Mouse (Mus musculus): ENCODE measurements at regions not wholly inside any gene's neighbourhood (a gene's known extent, or its start where the extent isn't known, plus 50 kb on each side); places are given as distances from the start of the nearest gene placed in this dataset.

GRCm38 (mm10) chr8:56833129-56833528 is 282.2 kb downstream of the Fbxo8 start:
- H3K27me3 ChIP-seq (ENCODE audit: control insufficient read depth, insufficient read depth, low read length): no peaks in the 10 kb centered on the region
- no peak overlapping the region for H3K4me2 ChIP-seq (replicated peaks; ENCODE audit: low read depth, low read length, severe bottlenecking)
- 23% methylated on average over 4 of the region's 4 CpGs for WGBS
- H3K9ac ChIP-seq (ENCODE audit: low read depth, low read length, severe bottlenecking): no peak overlapping the region
- no peak overlapping the region for H3K4me3 ChIP-seq (replicated peaks; ENCODE audit: low read length)
- peaks cover 11% of the 10 kb centered on the region for H3K4me1 ChIP-seq (ENCODE audit: control insufficient read depth, insufficient read depth, low read length)
- no peaks in the 10 kb centered on the region for H3K36me3 ChIP-seq (ENCODE audit: control insufficient read depth, insufficient read depth, low read length)
- no peaks in the 10 kb centered on the region for H3K9me3 ChIP-seq (ENCODE audit: control insufficient read depth, low read length)
- H3K27ac ChIP-seq (replicated peaks; ENCODE audit: low read depth, low read length): no peak overlapping the region
- no peak for TF ChIP-seq POLR2A (IDR thresholded peaks at IDR 0.05; ENCODE audit: borderline replicate concordance, extremely low read depth, insufficient read depth, insufficient read length)
- ATAC-seq (ENCODE audit: low FRiP score, low read depth) (no peak), DNase-seq (ENCODE audit: low spot score) (no peak)

GRCm38 (mm10) chr8:56883449-56883848 is 332.6 kb downstream of the Fbxo8 start:
- Histone ChIP-seq H3K36me3 (ENCODE audit: control insufficient read depth, insufficient read depth, low read length) (no peaks in the 10 kb centered on the region), H3K27ac (replicated peaks; ENCODE audit: low read depth, low read length) (no peak overlapping the region), H3K4me2 (replicated peaks; ENCODE audit: low read depth, low read length, severe bottlenecking) (no peak overlapping the region), H3K4me1 (ENCODE audit: control insufficient read depth, insufficient read depth, low read length) (no peaks in the 10 kb centered on the region), H3K9me3 (ENCODE audit: control insufficient read depth, low read length) (no peaks in the 10 kb centered on the region), H3K9ac (ENCODE audit: low read depth, low read length, severe bottlenecking) (no peak overlapping the region), H3K4me3 (replicated peaks; ENCODE audit: low read length) (no peak overlapping the region), H3K27me3 (ENCODE audit: control insufficient read depth, insufficient read depth, low read length) (no peaks in the 10 kb centered on the region)
- DNase-seq (ENCODE audit: low spot score) (no peak), ATAC-seq (ENCODE audit: low FRiP score, low read depth) (no peak)
- WGBS: 42% methylated on average over 8 of the region's 8 CpGs
- no peak for TF ChIP-seq POLR2A (IDR thresholded peaks at IDR 0.05; ENCODE audit: borderline replicate concordance, extremely low read depth, insufficient read depth, insufficient read length)

GRCm38 (mm10) chr8:56884195-56884594 is 333.3 kb downstream of the Fbxo8 start:
- H3K9ac ChIP-seq (ENCODE audit: low read depth, low read length, severe bottlenecking): no peak overlapping the region
- H3K27ac ChIP-seq (replicated peaks; ENCODE audit: low read depth, low read length): no peak overlapping the region
- H3K4me1 ChIP-seq (ENCODE audit: control insufficient read depth, insufficient read depth, low read length): no peaks in the 10 kb centered on the region
- no peak overlapping the region for H3K4me3 ChIP-seq (replicated peaks; ENCODE audit: low read length)
- 20% methylated on average over 1 of the region's 1 CpGs for WGBS
- H3K27me3 ChIP-seq (ENCODE audit: control insufficient read depth, insufficient read depth, low read length): no peaks in the 10 kb centered on the region
- H3K4me2 ChIP-seq (replicated peaks; ENCODE audit: low read depth, low read length, severe bottlenecking): no peak overlapping the region
- H3K36me3 ChIP-seq (ENCODE audit: control insufficient read depth, insufficient read depth, low read length): no peaks in the 10 kb centered on the region
- no peak for TF ChIP-seq POLR2A (IDR thresholded peaks at IDR 0.05; ENCODE audit: borderline replicate concordance, extremely low read depth, insufficient read depth, insufficient read length)
- H3K9me3 ChIP-seq (ENCODE audit: control insufficient read depth, low read length): no peaks in the 10 kb centered on the region
- ATAC-seq (ENCODE audit: low FRiP score, low read depth) (no peak), DNase-seq (ENCODE audit: low spot score) (peak; percentile 72)

- H3K9ac ChIP-seq (ENCODE audit: low read depth, low read length, severe bottlenecking): no peak overlapping the region
- ATAC-seq (ENCODE audit: low FRiP score, low read depth): no peak
- H3K36me3 ChIP-seq (ENCODE audit: control insufficient read depth, insufficient read depth, low read length): no peaks in the 10 kb centered on the region
- no peak for DNase-seq (ENCODE audit: low spot score)
- H3K4me3 ChIP-seq (replicated peaks; ENCODE audit: low read length): no peak overlapping the region
- H3K4me1 ChIP-seq (ENCODE audit: control insufficient read depth, insufficient read depth, low read length): no peaks in the 10 kb centered on the region
- H3K4me2 ChIP-seq (replicated peaks; ENCODE audit: low read depth, low read length, severe bottlenecking): no peak overlapping the region
- no peaks in the 10 kb centered on the region for H3K27me3 ChIP-seq (ENCODE audit: control insufficient read depth, insufficient read depth, low read length)
- TF ChIP-seq POLR2A (IDR thresholded peaks at IDR 0.05; ENCODE audit: borderline replicate concordance, extremely low read depth, insufficient read depth, insufficient read length): no peak
- H3K9me3 ChIP-seq (ENCODE audit: control insufficient read depth, low read length): no peaks in the 10 kb centered on the region
- H3K27ac ChIP-seq (replicated peaks; ENCODE audit: low read depth, low read length): no peak overlapping the region
- 30% methylated on average over 3 of the region's 3 CpGs for WGBS
Observed at GRCm38 (mm10) chr8:56893638-56894037, 342.7 kb downstream of the Fbxo8 start.

GRCm38 (mm10) chr8:56915362-56915761 is 364.5 kb downstream of the Fbxo8 start:
- Histone ChIP-seq H3K27ac (replicated peaks; ENCODE audit: low read depth, low read length) (no peak overlapping the region), H3K4me1 (ENCODE audit: control insufficient read depth, insufficient read depth, low read length) (no peaks in the 10 kb centered on the region), H3K4me2 (replicated peaks; ENCODE audit: low read depth, low read length, severe bottlenecking) (no peak overlapping the region), H3K9me3 (ENCODE audit: control insufficient read depth, low read length) (no peaks in the 10 kb centered on the region), H3K27me3 (ENCODE audit: control insufficient read depth, insufficient read depth, low read length) (no peaks in the 10 kb centered on the region), H3K4me3 (replicated peaks; ENCODE audit: low read length) (no peak overlapping the region), H3K36me3 (ENCODE audit: control insufficient read depth, insufficient read depth, low read length) (no peaks in the 10 kb centered on the region), H3K9ac (ENCODE audit: low read depth, low read length, severe bottlenecking) (no peak overlapping the region)
- WGBS: 36% methylated on average over 5 of the region's 5 CpGs
- ATAC-seq (ENCODE audit: low FRiP score, low read depth) (0 out of 2 replicates have a peak, but pooled peaks have one; percentile 26), DNase-seq (ENCODE audit: low spot score) (no peak)
- no peak for TF ChIP-seq POLR2A (IDR thresholded peaks at IDR 0.05; ENCODE audit: borderline replicate concordance, extremely low read depth, insufficient read depth, insufficient read length)

- H3K4me2 ChIP-seq (replicated peaks; ENCODE audit: low read depth, low read length, severe bottlenecking): no peak overlapping the region
- TF ChIP-seq POLR2A (IDR thresholded peaks at IDR 0.05; ENCODE audit: borderline replicate concordance, extremely low read depth, insufficient read depth, insufficient read length): no peak
- 43% methylated on average over 5 of the region's 5 CpGs for WGBS
- H3K9ac ChIP-seq (ENCODE audit: low read depth, low read length, severe bottlenecking): no peak overlapping the region
- H3K27ac ChIP-seq (replicated peaks; ENCODE audit: low read depth, low read length): no peak overlapping the region
- no peaks in the 10 kb centered on the region for H3K36me3 ChIP-seq (ENCODE audit: control insufficient read depth, insufficient read depth, low read length)
- ATAC-seq (ENCODE audit: low FRiP score, low read depth) (no peak), DNase-seq (ENCODE audit: low spot score) (no peak)
- H3K4me1 ChIP-seq (ENCODE audit: control insufficient read depth, insufficient read depth, low read length): no peaks in the 10 kb centered on the region
- H3K9me3 ChIP-seq (ENCODE audit: control insufficient read depth, low read length): no peaks in the 10 kb centered on the region
- no peak overlapping the region for H3K4me3 ChIP-seq (replicated peaks; ENCODE audit: low read length)
- no peaks in the 10 kb centered on the region for H3K27me3 ChIP-seq (ENCODE audit: control insufficient read depth, insufficient read depth, low read length)
Observed at GRCm38 (mm10) chr8:56915989-56916388, 365.1 kb downstream of the Fbxo8 start.

Data from limb, embryonic 14.5 days (tissue).